Mouse (Mus musculus) urinary bladder, postnatal 14 days (tissue): ENCODE measurements around the gene Snorc.
"Not testable (repeated sequence)": the region's sequence is repeated elsewhere in the genome, so short reads cannot be mapped to it uniquely, and the experiment has no call there.

Source experiments
- DNase-seq: peaks from one replicate; pipeline ENCODE4 v3.0.0; 2021; ENCODE audit warnings: low spot score

Snorc gene

DNA sequence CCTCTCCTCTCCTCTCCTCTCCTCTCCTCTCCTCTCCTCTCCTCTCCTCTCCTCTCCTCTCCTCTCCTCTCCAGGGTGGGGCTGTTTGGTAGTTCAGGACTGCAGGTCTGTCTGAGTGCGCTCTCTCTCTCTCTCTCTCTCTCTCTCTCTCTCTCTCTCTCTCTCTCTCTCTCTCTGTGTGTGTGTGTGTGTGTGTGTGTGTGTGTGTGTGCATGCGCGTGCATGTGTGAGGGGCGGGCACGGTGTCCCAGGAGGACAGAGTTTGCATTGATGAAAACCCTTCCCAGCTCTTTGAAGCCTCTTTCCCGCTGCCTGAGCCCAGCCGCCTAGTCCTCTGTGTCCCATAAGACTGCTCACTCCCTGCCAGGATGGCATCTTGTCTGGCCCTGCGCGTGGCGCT, at the start of gene Snorc:
TSS of gene Snorc (plus strand) at position 301 of the 400 bp plus-strand sequence.
- DNase-seq = not testable (repeated sequence)

DNA sequence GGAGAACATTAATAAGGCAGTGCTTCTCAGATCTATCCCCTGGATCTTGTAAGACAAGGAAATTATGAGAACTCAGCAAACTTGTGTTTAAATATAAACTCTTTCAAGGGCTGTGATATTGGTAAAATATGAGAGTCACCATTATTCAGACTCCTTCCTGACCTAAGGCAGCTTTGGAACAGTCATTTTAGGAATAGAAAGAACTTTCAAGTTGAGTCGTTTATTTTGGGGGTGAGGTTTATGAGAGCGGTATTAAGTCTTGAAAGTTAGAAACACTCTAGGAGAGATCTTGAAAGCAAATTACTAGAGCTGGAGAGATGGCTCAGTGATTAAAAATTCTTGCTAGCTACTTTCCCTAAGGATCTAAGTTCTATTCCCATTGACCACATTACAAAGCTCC, 34.9 kb upstream of the Snorc start:
- no peak for DNase-seq

DNA sequence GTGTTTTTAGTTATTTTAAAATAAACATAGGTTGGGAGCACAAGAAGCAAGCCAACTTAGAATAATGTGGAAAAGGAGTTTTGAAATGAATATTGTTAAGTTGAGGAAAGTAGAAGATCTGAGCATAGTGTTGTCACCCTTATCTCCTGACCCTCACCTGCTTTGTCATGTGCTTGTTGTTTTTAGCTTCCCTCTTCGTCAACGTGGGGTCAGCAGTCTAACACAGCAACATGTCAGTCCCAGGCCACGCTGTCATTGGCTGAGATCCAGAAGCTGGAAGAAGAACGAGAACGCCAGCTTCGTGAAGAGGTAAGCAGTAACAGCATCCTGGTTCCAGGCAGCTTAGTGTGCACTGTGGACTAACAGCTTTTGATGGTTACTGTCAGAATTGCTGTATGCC, 33.5 kb upstream of the Snorc start:
- no peak for DNase-seq

DNA sequence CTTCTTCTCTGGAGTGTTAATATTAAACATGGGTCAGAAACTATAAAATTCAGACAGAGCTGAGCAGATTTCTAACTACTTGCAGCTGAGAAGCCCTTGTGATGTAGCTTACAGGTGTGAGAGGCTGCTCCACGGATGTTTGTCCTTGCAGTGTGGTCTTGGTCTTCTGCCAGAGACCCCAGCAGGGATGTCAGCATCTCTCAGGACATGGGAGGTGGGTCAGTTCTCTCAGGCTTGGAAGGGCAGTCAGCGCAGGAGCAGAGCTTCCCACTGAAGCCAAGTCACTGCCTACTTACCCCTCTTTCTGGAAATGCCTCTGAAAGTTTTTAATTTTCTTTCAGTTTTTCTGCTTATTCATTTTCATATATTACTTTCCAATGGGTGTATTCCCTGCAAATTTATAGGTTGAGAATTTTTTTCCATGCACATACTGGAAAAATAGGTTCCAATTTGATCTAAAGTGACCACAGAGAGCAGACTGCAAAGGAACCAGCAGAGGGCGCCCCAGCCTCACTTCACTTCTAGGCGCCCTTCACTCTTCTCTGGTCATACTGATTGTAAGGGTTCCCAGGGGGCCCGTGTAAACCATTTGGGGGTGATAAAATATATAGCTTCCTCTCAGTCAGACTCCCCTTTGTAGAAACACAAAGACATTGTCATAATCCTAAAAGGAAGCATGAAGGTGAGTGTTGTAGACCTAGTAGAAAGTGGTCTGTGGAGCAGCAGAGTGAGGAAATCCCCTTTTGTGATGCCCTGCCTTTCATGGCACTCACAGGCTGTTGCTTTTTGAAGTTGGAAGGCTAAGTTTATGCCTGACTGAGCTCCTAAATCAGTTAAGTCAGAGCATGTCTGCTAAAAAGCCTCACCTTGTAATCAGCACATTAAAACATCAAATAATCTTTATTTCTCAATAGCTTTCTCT, 22.6 kb upstream of the Snorc start:
- peak; percentile 58 for DNase-seq

DNA sequence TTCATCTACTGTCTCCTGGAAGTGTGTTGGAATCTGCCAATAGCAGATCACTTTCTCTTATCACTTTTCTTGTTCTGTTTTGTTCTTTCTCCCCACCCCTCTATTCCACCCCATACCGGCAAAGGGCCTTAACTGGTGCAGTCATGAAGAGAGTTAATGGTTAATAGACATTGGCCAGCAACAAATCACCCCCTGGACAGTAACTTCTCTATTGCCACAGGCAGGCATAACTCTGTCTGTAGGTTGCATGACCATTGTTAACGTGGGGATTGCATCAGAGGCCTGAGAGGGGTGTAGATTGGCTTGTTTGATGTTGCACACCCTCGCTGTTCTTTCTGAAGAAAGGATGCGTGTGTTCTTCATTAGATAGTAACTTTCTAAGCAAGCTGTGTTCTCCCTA, 20.6 kb upstream of the Snorc start:
- no peak for DNase-seq

DNA sequence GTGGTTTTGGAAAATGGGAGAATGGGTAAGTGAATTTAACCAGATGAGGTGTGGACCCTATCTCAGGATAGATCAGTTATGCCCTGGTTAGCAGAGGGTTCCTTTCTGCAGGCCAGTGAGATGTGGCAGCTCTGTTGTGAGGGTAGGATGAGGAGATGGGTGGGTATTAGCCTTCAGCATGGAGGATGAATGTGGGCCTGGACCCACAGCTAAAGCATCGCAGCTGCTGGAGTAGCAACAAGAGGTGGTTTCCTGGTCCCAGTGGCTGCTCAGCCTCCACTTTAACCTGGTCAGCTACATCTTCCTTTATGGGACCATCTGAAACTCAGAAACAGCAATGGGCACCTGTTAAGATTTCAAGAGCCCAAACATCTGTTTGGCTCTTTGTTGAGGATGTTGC, 13.6 kb upstream of the Snorc start:
- no peak for DNase-seq

DNA sequence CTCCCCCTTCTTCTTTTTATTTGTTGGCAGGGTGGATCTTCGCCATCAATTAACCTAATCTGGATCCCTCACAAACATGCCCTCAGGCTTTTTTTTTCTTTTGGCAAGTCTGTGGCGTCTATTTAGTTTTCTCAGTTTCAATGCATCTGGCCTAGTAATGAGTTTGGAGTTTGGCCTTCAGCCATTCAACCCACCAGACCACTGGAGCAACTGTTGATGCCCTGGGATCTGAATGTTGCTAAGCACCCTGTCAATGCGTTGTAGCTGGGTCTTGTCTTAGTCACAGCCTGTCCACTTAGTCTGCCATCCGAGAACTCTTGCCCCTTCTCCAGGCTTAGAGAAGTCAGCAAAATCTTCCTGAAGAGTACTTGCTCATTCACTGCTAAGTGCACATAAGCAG, 12.0 kb upstream of the Snorc start:
- no peak for DNase-seq

DNA sequence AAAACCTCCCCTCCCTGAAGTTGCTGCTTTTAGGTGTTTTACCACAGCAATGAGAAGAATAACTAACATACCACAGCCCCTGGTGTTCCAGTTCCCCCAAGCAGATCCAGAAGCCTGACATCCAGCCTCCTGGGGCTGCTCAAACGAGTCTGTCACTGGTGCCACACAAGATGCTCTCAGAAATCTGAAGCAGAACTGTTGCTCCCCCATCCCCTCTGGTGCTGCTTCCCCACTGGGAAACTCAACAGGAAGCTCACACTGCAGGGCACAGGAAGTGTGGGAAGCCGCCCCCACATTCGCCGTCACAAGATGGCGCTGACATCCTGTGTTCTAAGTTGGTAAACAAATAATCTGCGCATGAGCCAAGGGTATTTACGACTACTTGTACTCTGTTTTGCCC, 10.2 kb upstream of the Snorc start:
- DNase-seq = not testable (repeated sequence)

DNA sequence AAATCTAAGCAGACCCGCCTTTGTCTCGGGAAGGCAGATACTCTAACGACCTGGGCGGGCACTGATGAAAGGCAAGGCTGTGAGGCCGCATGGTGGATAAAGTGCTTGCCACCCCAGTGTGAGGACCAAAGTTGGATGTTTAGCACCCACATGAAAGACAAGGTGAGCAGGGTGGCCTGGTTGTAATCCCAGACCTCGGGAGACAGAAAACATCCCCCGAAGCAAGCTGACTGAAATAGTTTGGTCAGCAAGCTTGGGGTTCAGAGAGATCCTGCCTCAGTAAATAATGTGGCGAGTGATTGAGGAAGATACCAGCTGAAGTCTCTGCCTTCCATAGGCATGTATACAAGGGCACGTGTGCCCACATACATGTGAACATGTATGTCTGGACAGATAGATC, 2.6 kb upstream of the Snorc start:
- no peak for DNase-seq

DNA sequence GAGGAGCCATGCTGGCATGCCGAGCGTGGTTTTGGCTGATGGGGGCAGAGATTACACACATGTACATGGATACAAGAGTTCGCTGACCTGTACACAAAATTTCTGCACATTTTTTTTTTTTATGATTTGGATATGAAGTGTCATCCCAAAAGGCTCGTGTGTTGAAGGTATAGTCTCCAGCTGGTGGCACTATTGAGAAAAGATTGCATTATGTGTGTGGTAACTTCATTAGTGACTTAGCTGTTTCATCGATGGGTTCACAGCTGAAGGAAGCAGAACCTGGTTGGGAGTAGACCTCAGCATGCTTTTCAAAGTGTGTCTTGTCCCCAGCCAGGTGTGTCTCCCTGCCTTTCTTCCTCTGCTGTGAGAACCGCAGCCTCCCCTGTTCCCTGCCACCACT, 1.8 kb upstream of the Snorc start:
- no peak for DNase-seq

DNA sequence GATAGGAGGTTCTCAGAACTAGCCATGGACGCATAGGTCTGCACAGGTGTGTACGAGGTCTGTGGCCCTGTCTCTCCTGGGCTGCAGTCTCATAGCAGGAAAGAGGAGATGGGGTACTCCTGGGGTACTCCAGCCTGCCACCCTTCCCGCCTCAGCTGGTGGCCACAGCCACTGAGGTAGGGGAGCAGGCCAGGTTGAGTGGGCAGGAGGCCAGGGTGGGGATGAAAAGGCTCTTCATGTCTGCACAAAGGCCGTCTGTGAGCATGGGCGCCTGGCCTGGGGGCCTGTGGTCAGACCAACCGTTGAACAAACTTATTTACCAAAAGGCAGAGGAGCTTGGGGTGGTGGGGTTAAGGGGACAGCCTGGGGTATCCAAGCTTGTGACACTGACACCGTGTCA, 1.8 kb downstream of the Snorc start:
- no peak for DNase-seq

DNA sequence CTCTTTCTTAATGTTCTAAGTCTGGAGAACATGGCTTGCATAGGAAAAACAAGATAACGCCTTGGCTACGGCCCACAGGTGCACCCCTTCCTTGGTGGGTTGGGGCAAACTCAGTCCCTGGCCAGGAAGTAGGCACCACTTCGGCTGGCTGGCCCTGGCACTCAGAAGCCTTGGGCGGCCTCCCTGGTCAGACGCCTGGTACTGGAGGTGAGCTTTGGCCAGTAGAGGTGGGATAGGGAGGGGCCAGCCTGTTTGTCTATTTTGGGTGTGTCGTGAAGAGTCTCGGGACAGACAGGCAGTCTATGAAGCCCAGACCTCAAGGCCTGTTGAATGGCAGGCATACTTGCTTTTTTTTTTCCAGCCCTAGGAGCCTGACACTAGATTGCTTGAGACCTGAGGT, 2.5 kb downstream of the Snorc start:
- DNase-seq = no peak

DNA sequence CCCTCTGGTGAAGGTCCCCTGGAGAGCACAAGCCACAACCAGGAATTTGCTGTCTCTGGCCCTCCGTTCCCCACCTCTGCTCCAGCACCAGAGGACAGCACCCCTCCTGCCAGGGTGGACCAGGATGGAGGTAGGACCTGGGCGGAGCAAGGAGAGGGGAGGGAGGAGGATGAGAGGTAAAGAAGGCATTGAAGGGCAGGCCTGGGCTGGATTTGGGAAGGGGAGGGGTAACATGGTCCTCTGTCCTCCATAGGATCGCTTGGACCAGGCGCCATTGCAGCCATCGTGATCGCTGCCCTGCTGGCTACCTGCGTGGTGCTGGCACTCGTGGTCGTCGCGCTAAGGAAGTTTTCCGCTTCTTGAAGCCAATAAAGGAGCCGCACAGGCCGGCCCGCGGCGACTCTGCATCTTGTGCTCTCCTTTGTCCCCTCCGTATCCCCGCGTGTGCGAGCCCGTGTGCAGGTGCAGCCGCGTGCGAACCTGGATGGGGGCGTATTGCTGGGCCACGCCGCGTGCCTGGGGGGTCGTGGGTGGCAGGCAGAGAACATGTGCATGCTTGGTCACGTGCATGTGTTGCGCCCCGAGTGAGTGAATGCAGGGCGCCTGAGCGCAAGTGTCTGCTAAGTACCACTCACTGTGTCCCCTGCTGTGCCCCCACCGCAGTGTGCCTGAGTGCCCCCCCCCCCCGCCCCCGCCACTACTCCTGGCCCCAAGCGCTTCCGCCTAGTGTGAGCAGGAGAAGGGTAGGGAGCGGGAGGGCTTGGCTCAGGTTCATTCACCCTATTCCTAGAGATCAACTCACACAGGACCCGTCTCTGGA, 5.2 kb downstream of the Snorc start:
- DNase-seq = no peak

DNA sequence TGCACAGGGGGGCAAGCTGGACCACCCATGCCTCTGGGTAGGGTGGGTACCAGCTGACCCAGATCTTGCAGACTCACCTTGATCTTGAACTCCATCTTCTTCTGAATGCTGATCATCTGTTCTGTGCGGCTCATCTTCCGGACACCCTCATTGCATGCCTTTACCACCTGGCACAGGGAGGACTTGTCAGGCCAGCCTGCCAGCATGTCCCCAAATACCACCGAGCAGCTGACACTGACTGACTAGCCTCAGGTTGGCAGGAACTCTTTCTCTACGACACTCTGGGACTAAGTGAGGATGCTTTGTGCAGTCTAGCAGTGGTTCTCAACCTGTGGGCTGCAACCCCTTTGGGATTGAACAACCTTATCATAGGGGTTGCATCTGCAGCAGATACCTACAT, 12.5 kb downstream of the Snorc start:
- DNase-seq = no peak

DNA sequence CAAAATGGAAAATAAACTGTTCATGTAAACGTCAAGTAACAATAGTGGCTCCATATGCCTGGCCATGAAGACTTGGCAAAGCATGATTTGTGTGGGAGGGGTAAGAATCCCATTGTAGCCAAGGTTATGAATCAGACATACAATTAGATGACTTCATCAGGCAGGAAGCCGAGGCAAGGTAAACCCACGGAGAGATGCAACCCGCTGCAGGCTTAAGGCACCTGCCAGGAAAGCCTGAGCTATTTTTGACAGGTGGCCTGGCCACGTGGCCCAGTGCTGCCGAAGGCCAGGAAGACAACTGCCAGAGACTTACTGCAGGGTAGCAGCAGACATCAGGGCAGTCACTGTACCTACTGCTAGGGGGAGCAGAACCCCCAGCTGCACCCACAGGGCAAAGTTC, 16.3 kb downstream of the Snorc start:
- no peak for DNase-seq

DNA sequence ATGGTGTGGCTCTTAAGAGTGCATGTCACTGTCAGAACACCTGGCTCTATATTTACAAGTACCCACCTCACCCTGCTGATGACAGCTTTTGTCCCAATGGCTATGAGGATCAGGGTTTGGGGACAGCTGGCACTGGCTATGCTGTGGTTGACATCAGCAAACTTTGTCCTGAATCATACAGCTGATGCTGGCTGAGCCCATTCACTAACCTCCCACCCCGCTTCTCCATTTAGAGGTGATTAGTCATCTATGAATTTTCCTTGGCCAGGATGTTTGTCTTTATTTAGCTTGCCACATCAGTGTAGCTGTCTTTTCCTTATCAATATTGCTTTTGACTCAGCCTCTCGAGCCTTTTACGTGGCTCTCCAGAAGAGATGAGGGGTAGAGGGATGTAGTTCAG, 22.2 kb downstream of the Snorc start:
- DNase-seq = no peak

DNA sequence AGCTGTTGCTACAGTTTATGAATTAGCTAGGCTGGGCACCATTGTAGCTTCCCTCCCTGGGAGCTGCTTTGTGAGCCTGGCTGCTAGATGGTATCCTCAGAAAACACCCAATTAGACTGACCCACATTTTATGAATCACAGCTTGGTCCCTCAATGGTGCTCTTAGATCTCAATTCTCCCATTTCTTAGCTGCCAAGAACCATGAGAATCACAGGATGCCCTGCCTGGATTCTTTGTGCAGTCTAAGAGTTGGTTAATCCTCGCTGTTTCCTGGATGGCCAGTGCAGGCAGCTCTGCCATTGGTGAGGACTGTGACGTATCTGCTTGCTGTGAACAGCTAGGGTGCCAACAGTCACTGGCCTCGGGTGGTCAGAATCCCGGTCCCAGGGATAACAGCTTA, 23.5 kb downstream of the Snorc start:
- DNase-seq = no peak

DNA sequence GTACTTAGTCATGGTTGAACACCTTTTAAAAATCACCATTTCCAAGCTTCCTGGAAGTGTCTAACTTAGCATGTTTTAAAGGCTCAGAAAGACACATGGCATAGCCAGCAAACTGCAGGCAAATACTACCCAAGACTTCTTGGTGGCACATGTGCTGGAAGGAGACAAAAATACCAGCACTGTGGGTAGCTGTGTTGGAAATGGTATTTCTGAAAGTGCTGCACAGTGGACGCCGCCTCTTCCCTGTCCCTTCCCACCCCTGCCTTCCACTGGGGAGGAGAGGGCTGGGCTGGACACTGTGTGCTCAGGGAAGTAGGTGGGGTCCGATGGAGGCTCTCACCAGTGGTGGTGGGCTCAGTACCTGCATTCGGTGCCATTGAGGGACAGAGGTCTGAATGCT, 35.5 kb downstream of the Snorc start:
- no peak for DNase-seq

DNA sequence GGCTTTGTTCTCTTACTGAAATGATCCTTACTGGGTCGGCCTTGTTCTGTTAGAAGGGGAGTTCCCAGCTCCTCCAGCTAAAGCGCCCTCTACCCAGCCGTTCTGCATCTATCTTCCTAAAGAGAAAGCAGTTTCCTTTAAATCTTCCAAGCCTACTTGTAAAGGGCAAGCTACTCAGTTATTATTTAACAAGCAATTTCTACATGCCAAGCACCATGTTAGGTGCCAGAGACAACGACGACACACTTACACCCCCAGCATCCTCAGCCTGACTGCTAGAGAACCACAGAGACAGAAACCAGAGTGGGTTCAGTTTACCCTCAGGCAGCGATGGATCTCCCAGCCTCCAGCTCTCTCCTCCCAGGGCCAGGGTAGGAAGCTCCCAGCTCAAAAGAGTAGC, 37.8 kb downstream of the Snorc start:
- DNase-seq = no peak

DNA sequence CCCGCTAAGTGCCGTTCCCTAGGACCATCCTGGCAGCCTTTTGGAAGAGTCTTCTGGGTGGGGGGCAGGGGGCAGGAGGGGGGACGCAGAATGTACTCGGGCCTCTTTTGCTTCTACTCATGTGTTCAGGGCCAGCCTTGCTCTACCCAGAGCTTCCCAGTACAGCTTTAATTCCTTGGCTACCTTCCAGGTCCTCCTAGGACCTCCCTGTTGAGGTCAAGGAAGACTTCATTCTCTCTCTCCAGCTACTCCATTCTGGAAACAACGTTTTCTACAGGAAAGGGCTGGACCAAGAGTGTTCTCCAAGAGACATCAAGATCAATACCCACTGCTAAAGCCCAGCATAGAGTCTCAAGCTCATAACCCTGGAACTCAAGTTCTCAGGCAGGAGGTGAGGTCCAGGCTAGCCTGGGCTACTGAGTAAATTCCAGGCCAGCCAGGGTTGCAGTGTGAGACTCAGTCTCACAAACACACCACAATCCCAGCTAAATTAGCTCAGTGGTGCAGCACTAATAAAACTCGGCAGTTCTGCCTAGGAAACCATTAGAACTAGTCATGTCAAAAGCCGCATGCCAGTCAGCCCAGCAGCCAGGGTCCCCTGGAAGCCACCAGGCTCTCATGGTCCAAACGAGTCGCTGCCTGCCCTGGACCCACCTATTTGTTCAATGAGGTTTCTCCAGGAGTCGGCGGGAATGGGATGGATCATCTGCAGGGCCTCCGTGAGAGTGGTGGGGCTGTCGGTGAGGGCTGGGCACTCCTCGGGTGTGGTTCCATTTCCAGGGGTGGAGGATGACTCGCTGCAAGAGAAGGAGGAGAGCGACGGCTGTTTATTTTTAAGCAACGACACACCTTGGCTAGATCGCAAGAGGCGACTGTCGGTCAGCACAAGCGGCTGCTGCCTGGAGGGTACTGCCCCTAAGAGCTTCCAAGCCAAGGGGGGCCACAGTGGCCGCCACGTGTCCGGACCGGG, 38.8 kb downstream of the Snorc start:
- DNase-seq = peak; percentile 32

DNA sequence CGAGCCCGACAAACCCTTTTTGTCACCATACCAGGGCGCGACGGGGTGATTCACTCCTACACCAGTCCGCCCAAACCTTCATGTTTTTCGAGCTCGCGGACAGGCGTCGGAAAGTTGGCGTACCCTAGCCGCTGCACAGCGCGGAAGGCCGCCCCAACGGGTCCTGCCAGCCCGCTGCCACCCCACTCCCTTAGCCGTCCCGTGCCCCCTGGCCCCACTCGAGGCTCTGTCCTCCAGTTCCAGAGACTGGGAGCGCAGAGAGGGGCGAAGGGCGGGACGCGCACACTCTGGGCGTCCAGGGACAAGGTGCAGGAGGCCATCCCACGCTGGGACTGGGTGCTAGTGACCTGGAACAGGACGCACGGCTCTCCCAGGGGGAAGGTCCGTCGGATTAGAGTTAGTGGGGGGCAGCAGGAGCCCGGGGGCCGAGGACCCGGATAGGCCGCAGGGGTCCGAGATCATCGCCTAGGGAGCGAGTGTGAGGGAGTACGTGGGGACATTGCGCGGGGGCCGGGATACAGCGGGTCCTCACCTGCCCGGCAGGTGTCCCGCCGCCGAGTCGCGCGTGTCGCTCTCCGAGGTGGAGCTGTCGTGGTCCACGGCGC, 39.6 kb downstream of the Snorc start, which contains the start of gene Neu2:
TSS of gene Neu2 (plus strand) at position 329 of the 605 bp plus-strand sequence.
- DNase-seq = peak; percentile 28
